Mouse (Mus musculus) embryonic fibroblast, embryonic 13.5 days (primary cell): ENCODE measurements at regions not wholly inside any gene's neighbourhood (a gene's known extent, or its start where the extent isn't known, plus 50 kb on each side); places are given as distances from the start of the nearest gene placed in this dataset.

Experiments used
- H3K27ac ChIP-seq: 2 replicates; pipeline ENCODE4 v1.5.1; 2012; ENCODE audit warnings: low read length, control low read depth, inconsistent platforms; ENCODE audit not compliant: insufficient read depth
- H3K4me1 ChIP-seq: 2 replicates; pipeline ENCODE4 v1.6.1; 2011; ENCODE audit warnings: low read length; ENCODE audit not compliant: control insufficient read depth, insufficient read depth
- H3K4me3 ChIP-seq: 2 replicates; pipeline ENCODE4 v1.5.1; 2011; ENCODE audit warnings: mild to moderate bottlenecking, control low read depth, low read length; ENCODE audit not compliant: insufficient read depth
- CTCF ChIP-seq: IDR thresholded peaks from 2 replicates; pipeline ENCODE4 v1.5.1; 2011; ENCODE audit warnings: mild to moderate bottlenecking, control low read depth, low read length, moderate library complexity, borderline replicate concordance; ENCODE audit not compliant: insufficient read depth
- POLR2A ChIP-seq: IDR thresholded peaks from 2 replicates; pipeline ENCODE4 v1.6.1; 2011; ENCODE audit warnings: low read depth, mild to moderate bottlenecking, control low read depth, low read length, moderate library complexity

- no peak for TF ChIP-seq CTCF
- no peak for TF ChIP-seq POLR2A
- Histone ChIP-seq H3K4me3 (no peak overlapping the region), H3K4me1 (no peaks in the 10 kb centered on the region), H3K27ac (no peak overlapping the region)
These were observed 90.6 kb upstream of the Olfm4 start for GRCm38 (mm10) chr14:79893241-79893640.

- H3K27ac ChIP-seq = no peak overlapping the region
- H3K4me1 ChIP-seq = no peaks in the 10 kb centered on the region
- no peak for TF ChIP-seq POLR2A
- TF ChIP-seq CTCF = no peak
- no peak overlapping the region for H3K4me3 ChIP-seq
These were observed 93.2 kb upstream of the Olfm4 start for GRCm38 (mm10) chr14:79890682-79891081.

GRCm38 (mm10) chr14:79890280-79890679 is 93.6 kb upstream of the Olfm4 start:
- no peak overlapping the region for H3K4me3 ChIP-seq
- TF ChIP-seq POLR2A = no peak
- TF ChIP-seq CTCF = no peak
- H3K27ac ChIP-seq = no peak overlapping the region
- H3K4me1 ChIP-seq = no peaks in the 10 kb centered on the region

- H3K27ac ChIP-seq = no peak overlapping the region
- H3K4me1 ChIP-seq = no peaks in the 10 kb centered on the region; the same call in 1 of the 2 replicates
- no peak for TF ChIP-seq POLR2A
- TF ChIP-seq CTCF = no peak
- H3K4me3 ChIP-seq = no peak overlapping the region
These were observed 100.4 kb upstream of the Olfm4 start for GRCm38 (mm10) chr14:79883487-79883886.

- H3K4me1 ChIP-seq = no peaks in the 10 kb centered on the region; the same call in 1 of the 2 replicates
- no peak overlapping the region for H3K27ac ChIP-seq
- no peak overlapping the region for H3K4me3 ChIP-seq
- TF ChIP-seq CTCF = no peak
- no peak for TF ChIP-seq POLR2A
These were observed 102.2 kb upstream of the Olfm4 start for GRCm38 (mm10) chr14:79881726-79882125.

GRCm38 (mm10) chr14:79880065-79880755 is 103.7 kb upstream of the Olfm4 start:
- H3K4me1 ChIP-seq = no peaks in the 10 kb centered on the region; the same call in 1 of the 2 replicates
- TF ChIP-seq CTCF (no peak), POLR2A (no peak)
- H3K4me3 ChIP-seq = no peak overlapping the region
- no peak overlapping the region for H3K27ac ChIP-seq

- Histone ChIP-seq H3K4me1 (no peaks in the 10 kb centered on the region; the same call in 1 of the 2 replicates), H3K4me3 (no peak overlapping the region), H3K27ac (no peak overlapping the region)
- no peak for TF ChIP-seq CTCF
- no peak for TF ChIP-seq POLR2A
These were observed 104.4 kb upstream of the Olfm4 start for GRCm38 (mm10) chr14:79879333-79880035.

GRCm38 (mm10) chr14:79878285-79879019 is 105.4 kb upstream of the Olfm4 start:
- H3K4me3 ChIP-seq = no peak overlapping the region
- H3K4me1 ChIP-seq = no peaks in the 10 kb centered on the region
- no peak overlapping the region for H3K27ac ChIP-seq
- no peak for TF ChIP-seq POLR2A
- no peak for TF ChIP-seq CTCF

- Histone ChIP-seq H3K4me1 (no peaks in the 10 kb centered on the region), H3K4me3 (no peak overlapping the region), H3K27ac (no peak overlapping the region)
- TF ChIP-seq CTCF = no peak
- TF ChIP-seq POLR2A = no peak
These were observed 102.0 kb upstream of the Pcdh8 start for GRCm38 (mm10) chr14:79873062-79873461.

GRCm38 (mm10) chr14:79872430-79872829 is 101.3 kb upstream of the Pcdh8 start:
- no peak overlapping the region for H3K27ac ChIP-seq
- TF ChIP-seq CTCF = no peak
- no peak for TF ChIP-seq POLR2A
- no peaks in the 10 kb centered on the region for H3K4me1 ChIP-seq

More at GRCm38 (mm10) chr14:79872430-79872829, 101.3 kb upstream of the Pcdh8 start:
- no peak overlapping the region for H3K4me3 ChIP-seq
